Mouse (Mus musculus): ENCODE results near the gene Pcca. TPM values are rescaled to one million over a fixed set of nuclear protein-coding genes. Genes with fewer than 3 reads are reported as not detected.
"Not testable (repeated sequence)": the region's sequence is repeated elsewhere in the genome, so short reads cannot be mapped to it uniquely, and the experiment has no call there.

Gene Pcca
- polyA plus RNA-seq, 1 experiment from 2014 or later, result 37.7 TPM

DNA sequence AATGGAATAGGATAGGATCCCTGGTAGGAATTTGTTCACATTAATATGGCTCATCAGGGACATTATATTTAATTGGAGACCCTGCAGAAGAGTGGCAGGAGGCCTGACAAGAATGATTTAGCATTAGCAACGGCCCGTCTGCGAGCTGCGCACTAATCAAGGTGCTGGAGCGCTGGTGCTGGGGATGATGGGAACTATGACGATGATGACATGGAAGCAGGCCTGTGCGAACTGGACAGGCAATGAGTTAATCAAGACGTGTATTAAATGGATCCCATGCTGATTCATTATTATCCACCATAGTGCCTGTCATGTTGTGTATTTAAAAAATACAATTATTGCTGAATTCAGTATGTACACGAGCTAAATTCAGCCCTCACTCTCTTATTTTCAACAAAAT is 36.7 kb downstream of the Pcca start:
- H3K4me1 ChIP-seq (replicated peaks), result no peaks in the 10 kb centered on the region
- no peaks in the 10 kb centered on the region for H3K9me3 ChIP-seq
- no peak for ATAC-seq (ENCODE audit: insufficient number of reproducible peaks, insufficient read depth, low FRiP score, low TSS enrichment, low read depth)
- no peak overlapping the region for H3K9ac ChIP-seq (replicated peaks)
- no peaks in the 10 kb centered on the region for H3K27me3 ChIP-seq
- WGBS, result 84% methylated on average over 9 of the region's 9 CpGs
- H3K4me2 ChIP-seq, result no peak overlapping the region
- H3K4me3 ChIP-seq (replicated peaks), result no peak overlapping the region
- no peak overlapping the region for H3K27ac ChIP-seq
- H3K36me3 ChIP-seq, result no peaks in the 10 kb centered on the region

DNA sequence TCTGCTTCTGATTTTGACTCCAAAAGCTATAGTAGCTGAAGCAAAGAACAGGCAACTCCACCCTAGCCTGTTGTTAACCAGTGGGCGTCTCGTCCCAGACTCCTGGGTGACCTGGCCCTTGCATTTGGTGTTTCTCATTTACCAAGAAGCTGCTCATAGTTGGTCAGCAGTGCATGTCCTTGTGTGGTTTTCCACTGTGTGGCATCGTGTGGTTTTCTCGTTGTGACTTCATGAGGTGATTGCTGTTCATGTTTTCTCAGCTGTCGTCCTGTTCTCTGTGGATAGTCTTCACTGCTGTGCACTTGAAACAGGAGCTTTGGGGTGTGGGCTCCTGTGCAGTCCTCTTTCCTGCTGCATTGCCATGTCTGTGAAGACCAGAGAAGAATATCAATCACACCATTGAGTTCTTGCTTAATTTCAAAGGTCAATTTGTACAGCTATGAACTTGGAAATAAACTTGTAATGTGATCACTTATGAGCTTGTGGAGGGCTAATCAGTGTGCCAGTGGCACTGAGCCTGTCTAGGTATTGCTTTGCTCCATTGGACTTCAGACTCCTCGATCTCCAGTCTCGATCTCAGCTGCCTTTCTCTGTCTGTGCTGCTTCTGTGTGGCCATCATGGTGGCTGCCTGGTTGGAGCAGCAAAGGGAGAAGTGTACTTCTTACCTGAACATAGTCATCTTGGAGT is 40.1 kb downstream of the Pcca start:
- no peak overlapping the region for H3K4me2 ChIP-seq
- WGBS, result 83% methylated on average over 7 of the region's 7 CpGs

DNA sequence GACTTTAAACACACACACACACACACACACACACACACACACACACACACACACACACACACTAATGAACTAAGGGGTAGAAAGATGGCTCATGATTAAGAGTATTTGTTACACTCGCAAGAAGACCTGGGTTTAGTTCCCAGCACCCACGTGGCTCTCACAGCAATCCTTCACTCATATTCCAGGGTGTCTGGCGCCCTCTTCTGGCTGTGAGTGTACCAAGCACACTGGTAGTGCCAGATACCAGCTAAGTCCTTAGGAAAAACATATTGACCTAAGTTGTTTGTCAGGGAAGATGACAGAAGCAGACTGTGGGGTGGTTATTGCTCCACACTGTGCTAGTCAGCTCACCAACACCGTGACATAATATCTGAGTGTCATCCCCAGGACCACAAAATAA is 43.7 kb downstream of the Pcca start:
- Histone ChIP-seq H3K4me1 (replicated peaks) (no peaks in the 10 kb centered on the region; the same call in 1 of the 2 replicates), H3K9ac (replicated peaks) (no peak overlapping the region), H3K27me3 (no peaks in the 10 kb centered on the region), H3K9me3 (peaks cover 6% of the 10 kb centered on the region; the same call in 1 of the 2 replicates), H3K4me2 (no peak overlapping the region), H3K27ac (no peak overlapping the region), H3K4me3 (replicated peaks) (no peak overlapping the region), H3K36me3 (0 out of 2 replicates have a peak, but pooled peaks cover 6% of the 10 kb centered on the region)
- WGBS, result 86% methylated on average over 4 of the region's 4 CpGs
- ATAC-seq (ENCODE audit: insufficient number of reproducible peaks, insufficient read depth, low FRiP score, low TSS enrichment, low read depth), result no peak

More for the DNA sequence above, 40.1 kb downstream of the Pcca start:
- Histone ChIP-seq H3K9me3 (peaks cover 6% of the 10 kb centered on the region; the same call in 1 of the 2 replicates), H3K27ac (no peak overlapping the region), H3K36me3 (0 out of 2 replicates have a peak, but pooled peaks cover 6% of the 10 kb centered on the region), H3K9ac (replicated peaks) (no peak overlapping the region), H3K4me1 (replicated peaks) (no peaks in the 10 kb centered on the region), H3K4me3 (replicated peaks) (no peak overlapping the region), H3K27me3 (no peaks in the 10 kb centered on the region)
- ATAC-seq (ENCODE audit: insufficient number of reproducible peaks, insufficient read depth, low FRiP score, low TSS enrichment, low read depth), result no peak

DNA sequence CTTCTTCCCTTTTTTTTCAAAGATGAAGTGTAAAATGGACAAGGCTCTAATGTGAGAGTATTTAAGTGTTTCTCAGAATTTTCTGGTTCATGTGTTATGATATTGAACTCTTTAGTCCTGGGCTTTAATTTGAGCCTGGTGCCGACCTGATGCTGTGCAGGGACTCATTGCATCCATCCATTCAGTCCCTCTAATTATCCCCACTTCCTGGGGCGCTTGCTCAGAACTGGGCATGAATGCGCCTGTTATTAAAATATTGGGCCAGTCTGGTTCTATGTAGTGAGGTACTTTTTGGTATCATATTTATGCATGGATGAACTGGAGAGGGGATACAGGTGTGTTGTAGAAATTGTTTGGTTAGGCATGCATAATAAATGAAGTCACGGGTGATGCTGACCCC is 47.9 kb downstream of the Pcca start:
- no peak overlapping the region for H3K9ac ChIP-seq (replicated peaks)
- H3K36me3 ChIP-seq, result 0 out of 2 replicates have a peak, but pooled peaks cover 6% of the 10 kb centered on the region
- peaks cover 6% of the 10 kb centered on the region; the same call in 1 of the 2 replicates for H3K9me3 ChIP-seq
- H3K4me3 ChIP-seq (replicated peaks), result no peak overlapping the region
- H3K4me1 ChIP-seq (replicated peaks), result no peaks in the 10 kb centered on the region; the same call in 1 of the 2 replicates
- no peaks in the 10 kb centered on the region for H3K27me3 ChIP-seq
- no peak overlapping the region for H3K4me2 ChIP-seq
- no peak for ATAC-seq (ENCODE audit: insufficient number of reproducible peaks, insufficient read depth, low FRiP score, low TSS enrichment, low read depth)
- WGBS, result 48% methylated on average over 4 of the region's 4 CpGs
- no peak overlapping the region for H3K27ac ChIP-seq

DNA sequence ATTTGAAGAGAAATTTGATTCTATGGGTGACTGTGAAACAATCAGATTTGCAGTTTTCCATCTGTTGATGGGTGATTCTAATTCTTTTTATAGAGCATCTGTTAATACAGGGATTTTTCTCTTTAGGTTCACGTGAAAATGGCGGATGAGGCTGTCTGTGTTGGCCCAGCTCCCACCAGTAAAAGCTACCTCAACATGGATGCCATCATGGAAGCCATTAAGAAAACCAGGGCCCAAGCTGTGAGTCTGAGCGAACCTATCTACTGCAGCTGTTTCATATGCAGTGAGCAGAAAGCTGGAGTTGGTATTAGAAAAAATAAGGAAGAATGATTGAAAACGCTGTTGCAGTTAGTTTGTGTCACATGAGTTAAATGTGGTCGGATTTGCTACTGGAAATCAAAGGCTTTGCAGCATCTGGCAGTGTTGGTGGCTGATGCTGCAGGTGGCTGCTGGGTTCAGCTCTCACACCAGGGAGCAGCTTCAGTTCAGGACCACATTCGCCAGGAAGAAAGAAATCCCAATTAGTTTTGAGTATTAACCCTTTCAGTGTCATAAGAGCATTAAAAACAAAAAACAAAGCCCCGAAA is 48.5 kb downstream of the Pcca start:
- no peaks in the 10 kb centered on the region; the same call in 1 of the 2 replicates for H3K4me1 ChIP-seq (replicated peaks)
- no peak overlapping the region for H3K4me3 ChIP-seq (replicated peaks)
- ATAC-seq (ENCODE audit: insufficient number of reproducible peaks, insufficient read depth, low FRiP score, low TSS enrichment, low read depth), result no peak
- H3K9ac ChIP-seq (replicated peaks), result no peak overlapping the region
- H3K27me3 ChIP-seq, result no peaks in the 10 kb centered on the region
- H3K27ac ChIP-seq, result 0 out of 2 replicates have a peak overlapping the region, but pooled peaks have one; percentile 4
- WGBS, result 31% methylated on average over 7 of the region's 7 CpGs
- H3K9me3 ChIP-seq, result peaks cover 3% of the 10 kb centered on the region; the same call in 1 of the 2 replicates
- H3K4me2 ChIP-seq, result no peak overlapping the region
- 0 out of 2 replicates have a peak, but pooled peaks cover 3% of the 10 kb centered on the region for H3K36me3 ChIP-seq

DNA sequence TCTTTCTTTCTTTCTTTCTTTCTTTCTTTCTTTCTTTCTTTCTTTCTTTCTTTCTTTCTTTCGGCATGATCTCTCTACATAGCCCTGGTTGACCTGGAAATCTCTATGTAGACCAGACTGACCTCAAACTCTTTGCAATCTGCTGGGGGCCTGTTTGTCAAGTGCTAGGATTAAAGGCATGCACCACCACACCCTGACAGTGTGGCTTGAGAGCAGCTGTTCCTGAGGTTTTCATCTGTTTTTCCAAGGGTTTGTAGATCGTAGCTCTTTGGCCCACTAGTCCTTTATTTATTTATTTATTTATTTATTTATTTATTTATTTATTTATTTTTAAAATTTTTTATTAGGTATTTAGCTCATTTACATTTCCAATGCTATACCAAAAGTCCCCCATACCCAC is 50.0 kb downstream of the Pcca start:
- H3K4me3 ChIP-seq (replicated peaks); ATAC-seq (ENCODE audit: insufficient number of reproducible peaks, insufficient read depth, low FRiP score, low TSS enrichment, low read depth); H3K9me3 ChIP-seq; H3K4me2 ChIP-seq; H3K27ac ChIP-seq; H3K27me3 ChIP-seq; H3K9ac ChIP-seq (replicated peaks); H3K4me1 ChIP-seq (replicated peaks); H3K36me3 ChIP-seq: not testable (repeated sequence)
- 86% methylated on average over 2 of the region's 2 CpGs for WGBS

DNA sequence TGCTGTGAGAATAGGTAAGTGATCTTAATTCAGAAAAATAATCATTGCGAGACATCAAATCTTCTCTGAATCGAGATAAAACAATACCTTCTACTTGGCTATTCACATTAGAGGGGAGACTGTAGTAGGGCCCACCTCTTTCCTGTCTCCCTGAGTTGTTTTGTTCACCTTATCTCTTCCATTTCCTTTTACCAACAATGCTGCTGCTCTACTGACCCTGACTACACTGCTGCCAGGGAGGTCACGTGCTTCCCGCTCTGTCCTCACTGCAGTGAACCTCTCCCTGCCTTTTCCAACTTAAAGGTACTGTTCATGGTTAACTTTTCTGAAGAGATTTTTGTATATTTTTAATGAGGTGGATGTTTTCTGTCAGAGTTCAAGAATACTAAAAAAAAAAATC is 52.8 kb downstream of the Pcca start:
- no peak overlapping the region for H3K27ac ChIP-seq
- H3K27me3 ChIP-seq, result no peaks in the 10 kb centered on the region
- no peak overlapping the region for H3K4me2 ChIP-seq
- H3K36me3 ChIP-seq, result no peaks in the 10 kb centered on the region
- 84% methylated on average over 4 of the region's 4 CpGs for WGBS
- H3K9ac ChIP-seq (replicated peaks), result no peak overlapping the region
- no peak for ATAC-seq (ENCODE audit: insufficient number of reproducible peaks, insufficient read depth, low FRiP score, low TSS enrichment, low read depth)
- no peaks in the 10 kb centered on the region; the same call in 1 of the 2 replicates for H3K4me1 ChIP-seq (replicated peaks)
- H3K4me3 ChIP-seq (replicated peaks), result no peak overlapping the region
- H3K9me3 ChIP-seq, result no peaks in the 10 kb centered on the region

DNA sequence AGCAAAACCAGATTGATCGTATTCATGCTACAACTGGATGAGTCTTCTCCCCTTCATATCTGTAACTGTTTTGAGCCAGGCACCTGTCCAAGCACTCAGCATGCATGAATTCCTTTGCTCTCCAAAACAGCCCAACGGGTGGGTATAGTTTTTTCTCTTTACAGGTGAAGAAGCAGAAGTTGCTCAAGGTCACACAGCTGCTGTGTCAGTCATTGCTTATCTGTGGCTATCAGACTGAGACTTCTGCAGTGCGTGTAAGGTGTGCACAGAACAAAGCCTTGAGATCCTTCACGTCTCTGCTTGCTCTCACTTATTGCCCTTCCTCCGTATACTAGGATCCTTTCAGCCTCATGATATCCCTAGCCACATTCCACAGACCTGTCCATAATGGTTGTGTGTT is 63.4 kb downstream of the Pcca start:
- no peaks in the 10 kb centered on the region for H3K36me3 ChIP-seq
- no peaks in the 10 kb centered on the region for H3K27me3 ChIP-seq
- no peaks in the 10 kb centered on the region for H3K9me3 ChIP-seq
- H3K27ac ChIP-seq, result no peak overlapping the region
- H3K4me1 ChIP-seq (replicated peaks), result peaks cover 25% of the 10 kb centered on the region
- no peak overlapping the region for H3K4me2 ChIP-seq
- 85% methylated on average over 5 of the region's 5 CpGs for WGBS
- no peak overlapping the region for H3K9ac ChIP-seq (replicated peaks)
- H3K4me3 ChIP-seq (replicated peaks), result no peak overlapping the region
- no peak for ATAC-seq (ENCODE audit: insufficient number of reproducible peaks, insufficient read depth, low FRiP score, low TSS enrichment, low read depth)

DNA sequence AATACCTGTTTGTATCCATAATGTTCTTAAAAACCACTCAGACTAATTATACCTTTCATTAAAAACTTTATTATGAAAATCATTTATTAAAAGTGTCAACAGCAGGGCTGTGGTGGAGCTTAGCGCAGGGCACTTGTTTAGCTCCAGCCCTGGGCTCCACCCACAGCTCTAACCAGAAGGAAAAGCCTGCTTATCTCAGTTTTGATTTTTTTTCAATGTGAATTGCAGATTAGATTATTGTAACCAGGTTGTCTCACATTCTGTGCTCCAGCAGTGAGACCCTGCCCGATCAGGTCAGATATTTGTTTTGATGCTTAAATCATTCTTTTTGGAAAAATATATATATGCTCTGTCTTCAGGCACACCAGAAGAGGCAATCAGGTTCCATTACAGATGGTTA is 64.7 kb downstream of the Pcca start:
- Histone ChIP-seq H3K4me2 (no peak overlapping the region), H3K36me3 (no peaks in the 10 kb centered on the region), H3K9ac (replicated peaks) (no peak overlapping the region), H3K9me3 (no peaks in the 10 kb centered on the region), H3K27ac (no peak overlapping the region), H3K4me3 (replicated peaks) (no peak overlapping the region), H3K27me3 (no peaks in the 10 kb centered on the region; the same call in 1 of the 2 replicates), H3K4me1 (replicated peaks) (peaks cover 28% of the 10 kb centered on the region)
- no peak for ATAC-seq (ENCODE audit: insufficient number of reproducible peaks, insufficient read depth, low FRiP score, low TSS enrichment, low read depth)
- 88% methylated on average over 2 of the region's 2 CpGs for WGBS

DNA sequence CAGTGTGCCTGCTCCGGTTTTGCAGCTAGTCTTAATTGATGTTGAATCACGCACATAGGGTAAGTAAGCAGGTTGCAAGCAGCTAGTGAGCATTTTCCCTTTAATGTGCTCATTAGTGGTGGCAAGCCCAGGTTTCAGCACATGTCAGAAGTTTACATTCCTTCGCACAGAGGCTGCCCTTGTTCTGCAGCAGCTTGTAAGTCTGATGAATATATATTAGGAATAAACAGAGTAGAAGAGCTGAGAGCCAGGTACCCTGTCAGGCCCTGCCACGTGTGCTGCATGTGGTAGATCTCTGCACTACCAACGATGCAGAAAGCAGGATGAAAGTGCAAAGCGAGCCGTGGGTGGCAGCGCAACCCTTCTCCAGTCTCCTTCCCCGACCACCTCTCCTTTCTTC is 65.7 kb downstream of the Pcca start:
- Histone ChIP-seq H3K36me3 (no peaks in the 10 kb centered on the region), H3K4me2 (no peak overlapping the region), H3K9me3 (no peaks in the 10 kb centered on the region), H3K4me3 (replicated peaks) (no peak overlapping the region), H3K27ac (peak overlapping the region; percentile 35; the same call in 1 of the 2 replicates), H3K27me3 (no peaks in the 10 kb centered on the region; the same call in 1 of the 2 replicates), H3K4me1 (replicated peaks) (peaks cover 28% of the 10 kb centered on the region), H3K9ac (replicated peaks) (no peak overlapping the region)
- WGBS, result 34% methylated on average over 9 of the region's 9 CpGs
- ATAC-seq (ENCODE audit: insufficient number of reproducible peaks, insufficient read depth, low FRiP score, low TSS enrichment, low read depth), result peak; percentile 83

DNA sequence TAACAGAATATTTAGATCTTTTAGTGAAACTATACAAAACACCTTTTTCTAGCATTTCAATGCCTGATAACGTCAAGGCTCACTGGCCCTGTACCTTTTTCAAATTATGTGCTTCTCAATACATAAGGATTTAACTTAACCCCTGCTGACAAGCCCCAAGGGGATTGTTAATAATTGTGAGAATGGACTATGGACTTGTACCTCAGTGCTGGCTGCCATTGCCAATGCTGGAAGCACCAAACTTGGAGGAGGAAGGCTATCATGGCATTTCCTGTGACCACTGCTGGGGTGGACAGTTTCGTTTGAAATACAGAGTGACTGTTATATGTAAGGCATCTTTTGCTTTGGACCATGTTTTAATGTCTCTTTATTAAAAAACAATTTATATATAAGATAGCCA is 68.6 kb downstream of the Pcca start:
- Histone ChIP-seq H3K27ac (no peak overlapping the region), H3K4me3 (replicated peaks) (no peak overlapping the region), H3K4me1 (replicated peaks) (peaks cover 30% of the 10 kb centered on the region), H3K9ac (replicated peaks) (no peak overlapping the region), H3K36me3 (no peaks in the 10 kb centered on the region), H3K27me3 (no peaks in the 10 kb centered on the region; the same call in 1 of the 2 replicates), H3K4me2 (no peak overlapping the region), H3K9me3 (no peaks in the 10 kb centered on the region)
- ATAC-seq (ENCODE audit: insufficient number of reproducible peaks, insufficient read depth, low FRiP score, low TSS enrichment, low read depth), result no peak
- WGBS, result 46% methylated on average over 2 of the region's 2 CpGs
